Mouse (Mus musculus): ENCODE measurements around the gene Rtn4rl1. TPM values are rescaled to one million over a fixed set of nuclear protein-coding genes. Genes with fewer than 3 reads are reported as not detected.

Gene Rtn4rl1
- polyA plus RNA-seq, 1 experiment from 2014 or later, result 2.0 TPM

DNA sequence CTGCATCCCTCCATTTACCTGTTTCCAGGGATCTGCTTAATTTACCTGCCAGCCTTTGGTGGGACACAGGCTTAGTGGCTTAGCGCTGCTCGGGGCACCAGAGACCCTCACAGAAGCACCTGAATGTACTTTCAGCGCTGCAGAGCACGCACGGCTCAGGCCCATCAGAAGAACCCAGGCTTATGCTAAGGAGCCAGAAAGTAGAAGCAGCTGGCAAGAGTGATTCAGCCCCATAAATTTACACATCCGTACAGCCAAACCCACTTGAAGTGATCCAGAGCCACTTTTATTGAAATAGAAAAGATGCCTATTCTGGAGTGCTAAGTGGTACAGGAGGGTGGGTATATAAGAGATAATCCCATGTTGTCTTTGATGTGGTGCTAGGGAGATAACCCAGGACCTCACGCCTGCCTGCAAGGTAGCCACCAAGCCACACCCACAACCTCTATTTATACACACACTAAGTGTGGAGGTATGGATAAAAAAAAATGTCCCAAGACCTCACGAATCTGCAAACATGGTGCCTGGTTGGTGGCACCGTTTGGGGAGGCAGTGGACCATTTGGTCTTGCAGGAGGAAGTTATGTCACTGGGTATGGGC lies 102.9 kb downstream of the Rtn4rl1 start:
- ATAC-seq (replicated peaks; ENCODE audit: low FRiP score, low TSS enrichment, low read depth), result no peak
- WGBS, result 63% methylated on average over 9 of the region's 9 CpGs

GRCm38 (mm10) chr11:75297631-75298030 lies 104.0 kb downstream of the Rtn4rl1 start:
- no peak overlapping the region for H3K4me2 ChIP-seq (ENCODE audit: low read length)
- H3K9ac ChIP-seq (ENCODE audit: low read length), result no peak overlapping the region
- peaks cover 15% of the 10 kb centered on the region for H3K4me1 ChIP-seq (replicated peaks; ENCODE audit: control insufficient read depth, insufficient read depth, low read length)
- ATAC-seq (replicated peaks; ENCODE audit: low FRiP score, low TSS enrichment, low read depth) (no peak), DNase-seq (ENCODE audit: low spot score) (no peak)
- H3K9me3 ChIP-seq (ENCODE audit: control insufficient read depth, low read length), result no peaks in the 10 kb centered on the region
- 69% methylated on average over 9 of the region's 9 CpGs for WGBS
- 0 out of 2 replicates have a peak, but pooled peaks cover 7% of the 10 kb centered on the region for H3K27me3 ChIP-seq (replicated peaks; ENCODE audit: control insufficient read depth, insufficient read depth, low read length)
- no peak overlapping the region for H3K27ac ChIP-seq (ENCODE audit: low read depth)
- no peak overlapping the region for H3K4me3 ChIP-seq (ENCODE audit: low read depth, low read length)
- H3K36me3 ChIP-seq (ENCODE audit: control insufficient read depth, insufficient read depth, low read length), result peaks cover 31% of the 10 kb centered on the region

More for the DNA sequence above, 102.9 kb downstream of the Rtn4rl1 start:
- DNase-seq (ENCODE audit: low spot score), result no peak
- H3K9ac ChIP-seq (ENCODE audit: low read length), result no peak overlapping the region
- H3K4me3 ChIP-seq (ENCODE audit: low read depth, low read length), result no peak overlapping the region
- no peaks in the 10 kb centered on the region for H3K9me3 ChIP-seq (ENCODE audit: control insufficient read depth, low read length)
- peaks cover 21% of the 10 kb centered on the region for H3K36me3 ChIP-seq (ENCODE audit: control insufficient read depth, insufficient read depth, low read length)
- H3K27ac ChIP-seq (ENCODE audit: low read depth), result no peak overlapping the region
- H3K4me1 ChIP-seq (replicated peaks; ENCODE audit: control insufficient read depth, insufficient read depth, low read length), result peaks cover 15% of the 10 kb centered on the region
- 0 out of 2 replicates have a peak, but pooled peaks cover 12% of the 10 kb centered on the region for H3K27me3 ChIP-seq (replicated peaks; ENCODE audit: control insufficient read depth, insufficient read depth, low read length)
- H3K4me2 ChIP-seq (ENCODE audit: low read length), result no peak overlapping the region

- H3K36me3 ChIP-seq (ENCODE audit: control insufficient read depth, insufficient read depth, low read length), result peaks cover 39% of the 10 kb centered on the region
- 55% methylated on average over 11 of the region's 11 CpGs for WGBS
- H3K27ac ChIP-seq (ENCODE audit: low read depth), result no peak overlapping the region
- peaks cover 15% of the 10 kb centered on the region for H3K4me1 ChIP-seq (replicated peaks; ENCODE audit: control insufficient read depth, insufficient read depth, low read length)
- no peak overlapping the region for H3K4me2 ChIP-seq (ENCODE audit: low read length)
- H3K9ac ChIP-seq (ENCODE audit: low read length), result no peak overlapping the region
- ATAC-seq (replicated peaks; ENCODE audit: low FRiP score, low TSS enrichment, low read depth) (no peak), DNase-seq (ENCODE audit: low spot score) (no peak)
- no peaks in the 10 kb centered on the region for H3K27me3 ChIP-seq (replicated peaks; ENCODE audit: control insufficient read depth, insufficient read depth, low read length)
- H3K9me3 ChIP-seq (ENCODE audit: control insufficient read depth, low read length), result no peaks in the 10 kb centered on the region
- no peak overlapping the region for H3K4me3 ChIP-seq (ENCODE audit: low read depth, low read length)
Observed at GRCm38 (mm10) chr11:75298491-75298890, 104.9 kb downstream of the Rtn4rl1 start.

DNA sequence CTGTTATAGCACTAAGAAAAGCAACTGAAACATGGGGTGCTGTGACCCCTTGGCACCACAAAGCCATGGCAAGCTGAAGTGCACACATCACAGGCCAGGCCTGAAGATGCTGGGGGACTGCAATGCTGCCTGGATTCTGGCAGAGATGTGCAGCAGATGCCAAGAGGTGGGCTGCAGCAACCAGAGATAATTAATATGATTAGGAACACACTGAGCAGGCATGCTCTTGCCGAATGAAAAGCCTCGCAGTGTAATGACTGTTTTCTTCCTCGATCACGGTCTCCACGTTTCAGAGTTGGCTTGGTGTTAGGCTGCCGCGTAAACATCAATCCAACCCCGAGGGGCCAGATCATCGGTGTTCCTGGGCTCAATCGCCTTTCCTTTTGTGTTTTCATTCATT lies 106.2 kb downstream of the Rtn4rl1 start:
- Histone ChIP-seq H3K27ac (ENCODE audit: low read depth) (no peak overlapping the region), H3K27me3 (replicated peaks; ENCODE audit: control insufficient read depth, insufficient read depth, low read length) (no peaks in the 10 kb centered on the region), H3K4me3 (ENCODE audit: low read depth, low read length) (no peak overlapping the region), H3K9ac (ENCODE audit: low read length) (no peak overlapping the region), H3K9me3 (ENCODE audit: control insufficient read depth, low read length) (no peaks in the 10 kb centered on the region), H3K36me3 (ENCODE audit: control insufficient read depth, insufficient read depth, low read length) (peaks cover 43% of the 10 kb centered on the region), H3K4me2 (ENCODE audit: low read length) (no peak overlapping the region), H3K4me1 (replicated peaks; ENCODE audit: control insufficient read depth, insufficient read depth, low read length) (peaks cover 5% of the 10 kb centered on the region; the same call in 1 of the 2 replicates)
- 87% methylated on average over 10 of the region's 10 CpGs for WGBS
- ATAC-seq (replicated peaks; ENCODE audit: low FRiP score, low TSS enrichment, low read depth), result no peak
- no peak for DNase-seq (ENCODE audit: low spot score)

- H3K27ac ChIP-seq (ENCODE audit: low read depth), result no peak overlapping the region
- 88% methylated on average over 9 of the region's 9 CpGs for WGBS
Observed at GRCm38 (mm10) chr11:75300954-75301353, 107.4 kb downstream of the Rtn4rl1 start.

GRCm38 (mm10) chr11:75304797-75305196 lies 111.2 kb downstream of the Rtn4rl1 start:
- ATAC-seq (replicated peaks; ENCODE audit: low FRiP score, low TSS enrichment, low read depth) (no peak), DNase-seq (ENCODE audit: low spot score) (no peak)
- no peaks in the 10 kb centered on the region for H3K4me1 ChIP-seq (replicated peaks; ENCODE audit: control insufficient read depth, insufficient read depth, low read length)
- H3K36me3 ChIP-seq (ENCODE audit: control insufficient read depth, insufficient read depth, low read length), result peaks cover 86% of the 10 kb centered on the region
- H3K27me3 ChIP-seq (replicated peaks; ENCODE audit: control insufficient read depth, insufficient read depth, low read length), result no peaks in the 10 kb centered on the region
- H3K4me2 ChIP-seq (ENCODE audit: low read length), result no peak overlapping the region
- no peak overlapping the region for H3K4me3 ChIP-seq (ENCODE audit: low read depth, low read length)
- no peak overlapping the region for H3K9ac ChIP-seq (ENCODE audit: low read length)
- 76% methylated on average over 9 of the region's 9 CpGs for WGBS
- no peaks in the 10 kb centered on the region for H3K9me3 ChIP-seq (ENCODE audit: control insufficient read depth, low read length)
- no peak overlapping the region for H3K27ac ChIP-seq (ENCODE audit: low read depth)

More at GRCm38 (mm10) chr11:75300954-75301353, 107.4 kb downstream of the Rtn4rl1 start:
- no peaks in the 10 kb centered on the region for H3K9me3 ChIP-seq (ENCODE audit: control insufficient read depth, low read length)
- peaks cover 4% of the 10 kb centered on the region; the same call in 1 of the 2 replicates for H3K4me1 ChIP-seq (replicated peaks; ENCODE audit: control insufficient read depth, insufficient read depth, low read length)
- peaks cover 55% of the 10 kb centered on the region for H3K36me3 ChIP-seq (ENCODE audit: control insufficient read depth, insufficient read depth, low read length)
- no peaks in the 10 kb centered on the region for H3K27me3 ChIP-seq (replicated peaks; ENCODE audit: control insufficient read depth, insufficient read depth, low read length)
- no peak overlapping the region for H3K4me2 ChIP-seq (ENCODE audit: low read length)
- no peak overlapping the region for H3K4me3 ChIP-seq (ENCODE audit: low read depth, low read length)
- no peak for DNase-seq (ENCODE audit: low spot score)
- H3K9ac ChIP-seq (ENCODE audit: low read length), result no peak overlapping the region
- ATAC-seq (replicated peaks; ENCODE audit: low FRiP score, low TSS enrichment, low read depth), result no peak

GRCm38 (mm10) chr11:75308650-75309049 lies 115.1 kb downstream of the Rtn4rl1 start:
- WGBS, result 86% methylated on average over 4 of the region's 4 CpGs
- Histone ChIP-seq H3K27ac (ENCODE audit: low read depth) (no peak overlapping the region), H3K4me1 (replicated peaks; ENCODE audit: control insufficient read depth, insufficient read depth, low read length) (no peaks in the 10 kb centered on the region), H3K4me3 (ENCODE audit: low read depth, low read length) (no peak overlapping the region), H3K9ac (ENCODE audit: low read length) (no peak overlapping the region), H3K9me3 (ENCODE audit: control insufficient read depth, low read length) (no peaks in the 10 kb centered on the region), H3K36me3 (ENCODE audit: control insufficient read depth, insufficient read depth, low read length) (peaks cover 88% of the 10 kb centered on the region), H3K27me3 (replicated peaks; ENCODE audit: control insufficient read depth, insufficient read depth, low read length) (no peaks in the 10 kb centered on the region), H3K4me2 (ENCODE audit: low read length) (no peak overlapping the region)
- ATAC-seq (replicated peaks; ENCODE audit: low FRiP score, low TSS enrichment, low read depth) (no peak), DNase-seq (ENCODE audit: low spot score) (no peak)

DNA sequence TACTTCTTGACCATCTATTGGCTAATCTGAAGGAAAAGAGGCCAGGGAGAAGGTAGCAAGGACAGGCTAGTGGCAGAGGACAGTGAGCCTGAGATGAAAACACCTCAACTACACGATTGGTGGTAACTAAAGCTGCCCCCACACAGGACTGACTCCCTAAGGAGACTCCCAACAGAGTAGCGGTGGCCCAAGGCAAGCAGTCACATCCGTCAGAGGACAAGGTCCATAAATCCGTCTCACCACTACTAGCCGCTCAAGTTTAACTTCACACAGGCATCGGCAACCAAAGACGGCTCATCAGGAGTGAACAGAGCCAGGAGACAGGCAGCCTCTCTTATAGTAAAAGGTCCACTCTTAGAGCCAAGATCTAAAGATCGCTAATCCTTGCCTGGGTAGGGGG lies 117.2 kb downstream of the Rtn4rl1 start:
- no peak overlapping the region for H3K4me2 ChIP-seq (ENCODE audit: low read length)
- ATAC-seq (replicated peaks; ENCODE audit: low FRiP score, low TSS enrichment, low read depth), result no peak
- H3K9ac ChIP-seq (ENCODE audit: low read length), result no peak overlapping the region
- no peaks in the 10 kb centered on the region for H3K9me3 ChIP-seq (ENCODE audit: control insufficient read depth, low read length)
- DNase-seq (ENCODE audit: low spot score), result no peak
- H3K4me3 ChIP-seq (ENCODE audit: low read depth, low read length), result no peak overlapping the region
- WGBS, result 84% methylated on average over 8 of the region's 8 CpGs
- H3K36me3 ChIP-seq (ENCODE audit: control insufficient read depth, insufficient read depth, low read length), result peaks cover 97% of the 10 kb centered on the region
- no peaks in the 10 kb centered on the region for H3K4me1 ChIP-seq (replicated peaks; ENCODE audit: control insufficient read depth, insufficient read depth, low read length)
- no peaks in the 10 kb centered on the region for H3K27me3 ChIP-seq (replicated peaks; ENCODE audit: control insufficient read depth, insufficient read depth, low read length)
- H3K27ac ChIP-seq (ENCODE audit: low read depth), result no peak overlapping the region

GRCm38 (mm10) chr11:75311751-75312150 lies 118.2 kb downstream of the Rtn4rl1 start:
- Histone ChIP-seq H3K27ac (ENCODE audit: low read depth) (no peak overlapping the region), H3K36me3 (ENCODE audit: control insufficient read depth, insufficient read depth, low read length) (peaks cover 96% of the 10 kb centered on the region), H3K9ac (ENCODE audit: low read length) (no peak overlapping the region), H3K4me2 (ENCODE audit: low read length) (no peak overlapping the region), H3K4me1 (replicated peaks; ENCODE audit: control insufficient read depth, insufficient read depth, low read length) (no peaks in the 10 kb centered on the region), H3K27me3 (replicated peaks; ENCODE audit: control insufficient read depth, insufficient read depth, low read length) (no peaks in the 10 kb centered on the region), H3K9me3 (ENCODE audit: control insufficient read depth, low read length) (no peaks in the 10 kb centered on the region), H3K4me3 (ENCODE audit: low read depth, low read length) (no peak overlapping the region)
- no peak for ATAC-seq (replicated peaks; ENCODE audit: low FRiP score, low TSS enrichment, low read depth)
- no peak for DNase-seq (ENCODE audit: low spot score)
- 86% methylated on average over 6 of the region's 6 CpGs for WGBS
